Mouse (Mus musculus) v-Abl transformed pro-B cells (cell line): ENCODE results near the gene Olfr135.

ENCODE experiments used
- in situ Hi-C, 2 experiments: fragments of 400-800 bp; cut with MboI; formaldehyde crosslinking; loops; one replicate each; pipeline ENCODE4 v1.15.1; 2025; ENCODE audit not compliant: unreplicated experiment in 2 of 2

The Olfr135 gene

DNA sequence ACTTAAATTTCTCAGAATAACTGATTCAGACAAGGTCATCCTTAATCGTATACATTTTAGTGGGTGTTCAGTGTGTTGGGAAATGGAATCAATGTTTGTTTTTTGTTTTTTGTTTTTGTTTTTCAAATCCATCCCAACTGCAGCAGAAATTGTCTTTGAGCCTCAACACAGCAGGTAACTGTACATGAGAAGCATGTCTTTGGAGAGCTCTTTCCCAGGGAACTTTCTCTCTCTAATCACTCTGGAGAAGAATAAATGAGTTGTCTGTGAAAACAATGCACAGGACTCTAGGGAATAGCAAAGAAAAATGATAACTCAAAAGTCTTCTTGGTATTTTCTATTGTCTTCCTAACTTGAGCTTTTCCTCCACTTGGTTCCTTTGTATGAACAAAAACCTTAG, at the start of gene Olfr135:
TSS of gene Olfr135 (plus strand) at position 301 of the 400 bp plus-strand sequence.
- in situ Hi-C loops, result no loop called here

GRCm38 (mm10) chr17:38171088-38171487, 33.0 kb upstream of the Olfr135 start, which contains the start of gene Olfr134:
Gene Olfr134, plus strand, starts transcription at chr17:38171388.
- in situ Hi-C loops, result no loop called here
